Mouse (Mus musculus): ENCODE measurements around the gene Pcyt1a. TPM values are rescaled to one million over a fixed set of nuclear protein-coding genes. Genes with fewer than 3 reads are reported as not detected.

Gene Pcyt1a
- polyA plus RNA-seq, 1 experiment, result 49.6 TPM

- Histone ChIP-seq H3K4me1 (ENCODE audit: control insufficient read depth, insufficient read depth, low read length) (peaks cover 2% of the 10 kb centered on the region; the same call in 1 of the 2 replicates), H3K4me3 (replicated peaks; ENCODE audit: control insufficient read depth, low read depth, low read length) (no peak overlapping the region), H3K27ac (ENCODE audit: control insufficient read depth, insufficient read depth, low read depth, low read length, poor library complexity) (no peak overlapping the region)
- TF ChIP-seq CTCF (IDR thresholded peaks at IDR 0.05; ENCODE audit: control insufficient read depth, insufficient read depth, low read length) (no peak), POLR2A (IDR thresholded peaks at IDR 0.05; ENCODE audit: borderline replicate concordance, control insufficient read depth, low read depth, low read length) (no peak)
Measured at GRCm38 (mm10) chr16:32456086-32456485, 25.4 kb downstream of the Pcyt1a start.

GRCm38 (mm10) chr16:32456761-32457160 lies 26.0 kb downstream of the Pcyt1a start:
- H3K27ac ChIP-seq (ENCODE audit: control insufficient read depth, insufficient read depth, low read depth, low read length, poor library complexity), result no peak overlapping the region
- no peak overlapping the region for H3K4me3 ChIP-seq (replicated peaks; ENCODE audit: control insufficient read depth, low read depth, low read length)
- H3K4me1 ChIP-seq (ENCODE audit: control insufficient read depth, insufficient read depth, low read length), result peaks cover 2% of the 10 kb centered on the region; the same call in 1 of the 2 replicates
- 82% methylated on average over 1 of the region's 1 CpGs for WGBS
- no peak for TF ChIP-seq POLR2A (IDR thresholded peaks at IDR 0.05; ENCODE audit: borderline replicate concordance, control insufficient read depth, low read depth, low read length)
- no peak for TF ChIP-seq CTCF (IDR thresholded peaks at IDR 0.05; ENCODE audit: control insufficient read depth, insufficient read depth, low read length)

GRCm38 (mm10) chr16:32457589-32458386 lies 27.1 kb downstream of the Pcyt1a start:
- no peak for TF ChIP-seq POLR2A (IDR thresholded peaks at IDR 0.05; ENCODE audit: borderline replicate concordance, control insufficient read depth, low read depth, low read length)
- TF ChIP-seq CTCF (IDR thresholded peaks at IDR 0.05; ENCODE audit: control insufficient read depth, insufficient read depth, low read length), result peak; percentile 61
- Histone ChIP-seq H3K4me1 (ENCODE audit: control insufficient read depth, insufficient read depth, low read length) (peaks cover 2% of the 10 kb centered on the region; the same call in 1 of the 2 replicates), H3K27ac (ENCODE audit: control insufficient read depth, insufficient read depth, low read depth, low read length, poor library complexity) (no peak overlapping the region; the same call in 1 of the 2 replicates), H3K4me3 (replicated peaks; ENCODE audit: control insufficient read depth, low read depth, low read length) (no peak overlapping the region)
- 43% methylated on average over 10 of the region's 10 CpGs for whole genome bisulfite sequencing

- Histone ChIP-seq H3K4me3 (replicated peaks; ENCODE audit: control insufficient read depth, low read depth, low read length) (no peak overlapping the region), H3K4me1 (ENCODE audit: control insufficient read depth, insufficient read depth, low read length) (peaks cover 2% of the 10 kb centered on the region; the same call in 1 of the 2 replicates), H3K27ac (ENCODE audit: control insufficient read depth, insufficient read depth, low read depth, low read length, poor library complexity) (no peak overlapping the region)
- TF ChIP-seq POLR2A (IDR thresholded peaks at IDR 0.05; ENCODE audit: borderline replicate concordance, control insufficient read depth, low read depth, low read length) (no peak), CTCF (IDR thresholded peaks at IDR 0.05; ENCODE audit: control insufficient read depth, insufficient read depth, low read length) (no peak)
- WGBS, result 44% methylated on average over 4 of the region's 4 CpGs
Measured at GRCm38 (mm10) chr16:32460518-32460917, 29.8 kb downstream of the Pcyt1a start.

- Histone ChIP-seq H3K27ac (ENCODE audit: control insufficient read depth, insufficient read depth, low read depth, low read length, poor library complexity) (no peak overlapping the region), H3K4me3 (replicated peaks; ENCODE audit: control insufficient read depth, low read depth, low read length) (no peak overlapping the region), H3K4me1 (ENCODE audit: control insufficient read depth, insufficient read depth, low read length) (peaks cover 2% of the 10 kb centered on the region; the same call in 1 of the 2 replicates)
- 95% methylated on average over 5 of the region's 5 CpGs for WGBS
- no peak for TF ChIP-seq POLR2A (IDR thresholded peaks at IDR 0.05; ENCODE audit: borderline replicate concordance, control insufficient read depth, low read depth, low read length)
- TF ChIP-seq CTCF (IDR thresholded peaks at IDR 0.05; ENCODE audit: control insufficient read depth, insufficient read depth, low read length), result no peak
Measured at GRCm38 (mm10) chr16:32461713-32462112, 31.0 kb downstream of the Pcyt1a start.

- Histone ChIP-seq H3K4me1 (ENCODE audit: control insufficient read depth, insufficient read depth, low read length) (no peaks in the 10 kb centered on the region; the same call in 1 of the 2 replicates), H3K27ac (ENCODE audit: control insufficient read depth, insufficient read depth, low read depth, low read length, poor library complexity) (no peak overlapping the region; the same call in 1 of the 2 replicates), H3K4me3 (replicated peaks; ENCODE audit: control insufficient read depth, low read depth, low read length) (no peak overlapping the region)
- TF ChIP-seq CTCF (IDR thresholded peaks at IDR 0.05; ENCODE audit: control insufficient read depth, insufficient read depth, low read length) (no peak), POLR2A (IDR thresholded peaks at IDR 0.05; ENCODE audit: borderline replicate concordance, control insufficient read depth, low read depth, low read length) (no peak)
- 92% methylated on average over 16 of the region's 16 CpGs for WGBS
Measured at GRCm38 (mm10) chr16:32462950-32463349, 32.2 kb downstream of the Pcyt1a start.

GRCm38 (mm10) chr16:32463426-32463825 lies 32.7 kb downstream of the Pcyt1a start:
- no peak for TF ChIP-seq POLR2A (IDR thresholded peaks at IDR 0.05; ENCODE audit: borderline replicate concordance, control insufficient read depth, low read depth, low read length)
- TF ChIP-seq CTCF (IDR thresholded peaks at IDR 0.05; ENCODE audit: control insufficient read depth, insufficient read depth, low read length), result no peak
- H3K4me1 ChIP-seq (ENCODE audit: control insufficient read depth, insufficient read depth, low read length), result no peaks in the 10 kb centered on the region; the same call in 1 of the 2 replicates
- no peak overlapping the region for H3K27ac ChIP-seq (ENCODE audit: control insufficient read depth, insufficient read depth, low read depth, low read length, poor library complexity)
- 64% methylated on average over 2 of the region's 2 CpGs for WGBS
- H3K4me3 ChIP-seq (replicated peaks; ENCODE audit: control insufficient read depth, low read depth, low read length), result no peak overlapping the region

- TF ChIP-seq POLR2A (IDR thresholded peaks at IDR 0.05; ENCODE audit: borderline replicate concordance, control insufficient read depth, low read depth, low read length) (no peak), CTCF (IDR thresholded peaks at IDR 0.05; ENCODE audit: control insufficient read depth, insufficient read depth, low read length) (no peak)
- H3K27ac ChIP-seq (ENCODE audit: control insufficient read depth, insufficient read depth, low read depth, low read length, poor library complexity), result no peak overlapping the region
- 0% methylated on average over 1 of the region's 1 CpGs for WGBS
Measured at GRCm38 (mm10) chr16:32464908-32465307, 34.2 kb downstream of the Pcyt1a start.

More at GRCm38 (mm10) chr16:32464908-32465307, 34.2 kb downstream of the Pcyt1a start:
- Histone ChIP-seq H3K4me1 (ENCODE audit: control insufficient read depth, insufficient read depth, low read length) (no peaks in the 10 kb centered on the region; the same call in 1 of the 2 replicates), H3K4me3 (replicated peaks; ENCODE audit: control insufficient read depth, low read depth, low read length) (no peak overlapping the region)

Measured in bone marrow, adult 2 months (tissue).